13 mouse cellular contexts compared by ENCODE assay signal in the genomic region with DNA sequence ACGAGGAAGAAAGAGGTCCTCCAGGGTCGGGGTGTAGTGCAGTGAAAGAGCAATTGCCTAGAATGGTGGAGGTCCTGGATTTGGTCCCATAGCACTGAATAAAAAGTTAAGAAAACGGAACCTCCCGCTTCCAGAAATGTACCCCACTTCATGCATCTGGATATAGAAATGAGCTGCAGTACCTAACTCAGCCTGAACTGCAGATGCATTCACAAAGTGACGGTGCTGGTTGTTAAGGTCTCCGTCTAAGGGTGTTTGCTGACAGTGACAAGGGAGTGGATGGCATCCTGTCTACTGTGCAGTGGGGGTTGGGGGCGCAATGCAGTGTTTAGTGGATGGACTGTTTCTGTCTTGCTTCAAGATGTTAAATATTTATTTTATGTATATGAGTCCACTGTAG.
"Had no signal": no experiment of that assay in that cellular context is flagged by ENCODE, and none has a peak within 500 bp of the region (broad histone marks: within the 10 kb centered on the region; RNA-seq: fewer than 3 reads in every experiment).

No protein-coding gene starts in this region.

- ATAC-seq: intestine, embryonic 16.5 days had no signal

- H3K4me3 ChIP-seq: limb, embryonic 12.5 days; liver, embryonic 13.5 days; neural tube, embryonic 13.5 days had no signal

- H3K27ac ChIP-seq: limb, embryonic 12.5 days; liver, embryonic 13.5 days; neural tube, embryonic 13.5 days had no signal

- H3K9me3 ChIP-seq: limb, embryonic 12.5 days; liver, embryonic 13.5 days; neural tube, embryonic 13.5 days had no signal

- H3K9ac ChIP-seq: limb, embryonic 12.5 days; liver, embryonic 13.5 days; neural tube, embryonic 13.5 days had no signal

- H3K27me3 ChIP-seq: limb, embryonic 12.5 days; liver, embryonic 13.5 days; neural tube, embryonic 13.5 days had no signal

- DNase-seq: kidney, adult 8-10 months; kidney, postnatal 36 days; liver; liver, embryonic 13.5 days; lung, adult 2 months; midbrain, embryonic 14.5 days; right cerebral cortex, adult 18-20 months; right cerebral cortex, postnatal 25 days; thymus, adult 18-20 months; thymus, postnatal 14 days had no signal

- H3K4me1 ChIP-seq: limb, embryonic 12.5 days had no signal

- H3K4me2 ChIP-seq: limb, embryonic 12.5 days; liver, embryonic 13.5 days; neural tube, embryonic 13.5 days had no signal

- H3K36me3 ChIP-seq: liver, embryonic 13.5 days; neural tube, embryonic 13.5 days had no signal
